Mouse (Mus musculus) liver, embryonic 15.5 days (tissue): ENCODE data around the gene Slc16a1. TPM values are rescaled to one million over a fixed set of nuclear protein-coding genes. Genes with fewer than 3 reads are reported as not detected.
"Not testable (repeated sequence)": the region's sequence is repeated elsewhere in the genome, so short reads cannot be mapped to it uniquely, and the experiment has no call there.

Source experiments
- ATAC-seq: fragments of 200-750 bp; cut with Nextera tagmentation; 2 replicates; pipeline ENCODE4 v1.8.0; 2017; ENCODE audit warnings: moderate number of reproducible peaks, mild to moderate bottlenecking, moderate library complexity; ENCODE audit not compliant: insufficient read depth
- H3K27ac ChIP-seq: fragments of 300-500 bp; sonication (generic); replicated peaks from 2 replicates; pipeline ENCODE4 v1.5.1; 2015; ENCODE audit warnings: mild to moderate bottlenecking, inconsistent platforms
- H3K27me3 ChIP-seq: fragments of 300-500 bp; sonication (generic); 2 replicates; pipeline ENCODE4 v1.6.1; 2015; ENCODE audit warnings: mild to moderate bottlenecking, inconsistent platforms
- H3K36me3 ChIP-seq: fragments of 300-500 bp; sonication (generic); replicated peaks from 2 replicates; pipeline ENCODE4 v1.6.1; 2015; ENCODE audit warnings: moderate library complexity, mild to moderate bottlenecking, inconsistent platforms
- H3K4me1 ChIP-seq: fragments of 300-500 bp; sonication (generic); replicated peaks from 2 replicates; pipeline ENCODE4 v1.6.1; 2015; ENCODE audit warnings: inconsistent platforms
- H3K4me2 ChIP-seq: fragments of 300-500 bp; sonication (generic); 2 replicates; pipeline ENCODE4 v1.6.1; 2015; ENCODE audit warnings: moderate library complexity, mild to moderate bottlenecking, inconsistent platforms
- H3K4me3 ChIP-seq: fragments of 300-500 bp; sonication (generic); replicated peaks from 2 replicates; pipeline ENCODE4 v1.5.1; 2015; ENCODE audit warnings: mild to moderate bottlenecking, inconsistent platforms
- H3K9ac ChIP-seq: fragments of 300-500 bp; sonication (generic); 2 replicates; pipeline ENCODE4 v1.6.1; 2015; ENCODE audit warnings: moderate library complexity, mild to moderate bottlenecking, inconsistent platforms
- H3K9me3 ChIP-seq: fragments of 300-500 bp; sonication (generic); replicated peaks from 2 replicates; pipeline ENCODE4 v1.6.1; 2016; ENCODE audit warnings: inconsistent platforms
- WGBS: fragments of 180-500 bp; shearing (Covaris S2); methylation state at CpG from one replicate; pipeline ENCODE4 v1.1.7; 2015; ENCODE audit warnings: mixed read lengths; ENCODE audit not compliant: insufficient replicate concordance; 5-methylcytosine and 5-hydroxymethylcytosine counted together
- polyA plus RNA-seq: library from polyadenylated mRNA; unstranded; fragments of >200 nt; fragmentation: Nextera tagmentation; extraction: Ambion mirVana; gene quantifications from 2 replicates; pipeline ENCODE4 v1.2.1, GENCODE M21; 2015

Slc16a1 gene
- polyA plus RNA-seq, 1 experiment from 2014 or later = 86.3 TPM

- WGBS = 63% methylated on average over 4 of the region's 4 CpGs
- Histone ChIP-seq H3K27ac (peak overlapping the region; percentile 51), H3K36me3 (peaks cover 30% of the 10 kb centered on the region), H3K4me3 (no peak overlapping the region), H3K9ac (no peak overlapping the region), H3K9me3 (no peaks in the 10 kb centered on the region), H3K27me3 (no peaks in the 10 kb centered on the region), H3K4me1 (peaks cover 57% of the 10 kb centered on the region), H3K4me2 (no peak overlapping the region)
- no peak for ATAC-seq
These were observed 23.5 kb downstream of the Slc16a1 start for GRCm38 (mm10) chr3:104662007-104662406.

GRCm38 (mm10) chr3:104662926-104663325, 24.5 kb downstream of the Slc16a1 start:
- Histone ChIP-seq H3K4me1 (peaks cover 61% of the 10 kb centered on the region), H3K4me2 (no peak overlapping the region), H3K4me3 (no peak overlapping the region), H3K36me3 (peaks cover 22% of the 10 kb centered on the region), H3K9ac (no peak overlapping the region), H3K27me3 (no peaks in the 10 kb centered on the region), H3K27ac (no peak overlapping the region), H3K9me3 (no peaks in the 10 kb centered on the region)
- 80% methylated on average over 11 of the region's 11 CpGs for WGBS
- no peak for ATAC-seq

GRCm38 (mm10) chr3:104666950-104667349, 28.5 kb downstream of the Slc16a1 start:
- Histone ChIP-seq H3K9ac (no peak overlapping the region), H3K27me3 (no peaks in the 10 kb centered on the region), H3K9me3 (no peaks in the 10 kb centered on the region), H3K4me3 (no peak overlapping the region), H3K4me2 (no peak overlapping the region), H3K36me3 (no peaks in the 10 kb centered on the region), H3K27ac (no peak overlapping the region), H3K4me1 (peaks cover 66% of the 10 kb centered on the region)
- no peak for ATAC-seq
- 76% methylated on average over 4 of the region's 4 CpGs for WGBS

GRCm38 (mm10) chr3:104667451-104667850, 29.0 kb downstream of the Slc16a1 start:
- H3K4me2 ChIP-seq = no peak overlapping the region
- peak overlapping the region; percentile 36; the same call in 1 of the 2 replicates for H3K27ac ChIP-seq
- ATAC-seq = no peak
- peaks cover 66% of the 10 kb centered on the region for H3K4me1 ChIP-seq
- no peak overlapping the region for H3K9ac ChIP-seq
- no peaks in the 10 kb centered on the region for H3K27me3 ChIP-seq
- H3K4me3 ChIP-seq = no peak overlapping the region
- WGBS = 48% methylated on average over 10 of the region's 10 CpGs
- H3K9me3 ChIP-seq = no peaks in the 10 kb centered on the region
- H3K36me3 ChIP-seq = no peaks in the 10 kb centered on the region

GRCm38 (mm10) chr3:104668989-104669388, 30.5 kb downstream of the Slc16a1 start:
- Histone ChIP-seq H3K9ac (no peak overlapping the region), H3K27me3 (no peaks in the 10 kb centered on the region), H3K27ac (peak overlapping the region; percentile 96), H3K9me3 (no peaks in the 10 kb centered on the region), H3K36me3 (no peaks in the 10 kb centered on the region), H3K4me3 (no peak overlapping the region), H3K4me2 (peak overlapping the region; percentile 5; the same call in 1 of the 2 replicates), H3K4me1 (peaks cover 76% of the 10 kb centered on the region)
- ATAC-seq = no peak
- 54% methylated on average over 5 of the region's 5 CpGs for WGBS

- Histone ChIP-seq H3K9me3 (no peaks in the 10 kb centered on the region), H3K4me3 (no peak overlapping the region), H3K27me3 (no peaks in the 10 kb centered on the region), H3K27ac (peak overlapping the region; percentile 96), H3K4me2 (peak overlapping the region; percentile 71), H3K36me3 (no peaks in the 10 kb centered on the region), H3K9ac (peak overlapping the region; percentile 39; the same call in 1 of the 2 replicates), H3K4me1 (peaks cover 79% of the 10 kb centered on the region)
- 69% methylated on average over 1 of the region's 1 CpGs for WGBS
- peak; percentile 5; the same call in 1 of the 2 replicates for ATAC-seq
These were observed 31.4 kb downstream of the Slc16a1 start for GRCm38 (mm10) chr3:104669856-104670182.

GRCm38 (mm10) chr3:104670183-104671020, 31.9 kb downstream of the Slc16a1 start:
- peak; percentile 59 for ATAC-seq
- Histone ChIP-seq H3K4me2 (peak overlapping the region; percentile 71), H3K9ac (peak overlapping the region; percentile 63), H3K4me1 (peaks cover 85% of the 10 kb centered on the region), H3K27ac (peak overlapping the region; percentile 96)
- not testable (repeated sequence) for H3K4me3 ChIP-seq, H3K27me3 ChIP-seq, H3K9me3 ChIP-seq, H3K36me3 ChIP-seq
- 14% methylated on average over 1 of the region's 1 CpGs for WGBS

- Histone ChIP-seq H3K9ac (peak overlapping the region; percentile 63), H3K27me3 (no peaks in the 10 kb centered on the region), H3K9me3 (no peaks in the 10 kb centered on the region), H3K36me3 (no peaks in the 10 kb centered on the region), H3K4me1 (peaks cover 90% of the 10 kb centered on the region), H3K27ac (peak overlapping the region; percentile 96), H3K4me3 (peak overlapping the region; percentile 27), H3K4me2 (peak overlapping the region; percentile 71)
- 23% methylated on average over 6 of the region's 6 CpGs for WGBS
- peak; percentile 81 for ATAC-seq
These were observed 33.1 kb downstream of the Slc16a1 start for GRCm38 (mm10) chr3:104671543-104671942.

- Histone ChIP-seq H3K4me3 (peak overlapping the region; percentile 27), H3K27me3 (no peaks in the 10 kb centered on the region), H3K27ac (peak overlapping the region; percentile 96), H3K9me3 (no peaks in the 10 kb centered on the region), H3K4me2 (peak overlapping the region; percentile 71), H3K36me3 (no peaks in the 10 kb centered on the region), H3K4me1 (peaks cover 89% of the 10 kb centered on the region), H3K9ac (peak overlapping the region; percentile 63)
- WGBS = 25% methylated on average over 4 of the region's 4 CpGs
- peak; percentile 13; the same call in 1 of the 2 replicates for ATAC-seq
These were observed 33.6 kb downstream of the Slc16a1 start for GRCm38 (mm10) chr3:104672041-104672440.

GRCm38 (mm10) chr3:104673642-104674328, 35.3 kb downstream of the Slc16a1 start:
- ATAC-seq = peak; percentile 77
- peak overlapping the region; percentile 55 for H3K9ac ChIP-seq
- 32% methylated on average over 4 of the region's 4 CpGs for WGBS
- H3K4me1 ChIP-seq = peaks cover 78% of the 10 kb centered on the region
- H3K4me2 ChIP-seq = peak overlapping the region; percentile 86
- H3K4me3 ChIP-seq = peak overlapping the region; percentile 21
- H3K27ac ChIP-seq = peak overlapping the region; percentile 96
- H3K9me3 ChIP-seq = no peaks in the 10 kb centered on the region
- H3K36me3 ChIP-seq = no peaks in the 10 kb centered on the region
- no peaks in the 10 kb centered on the region for H3K27me3 ChIP-seq
